Mouse (Mus musculus) spleen, adult 12 weeks (tissue): ENCODE results near the gene 4930524N10Rik.

Experiments used
- DNase-seq: peaks from one replicate; pipeline ENCODE4 v3.0.0; 2022; ENCODE audit warnings: low spot score

The 4930524N10Rik gene

GRCm38 (mm10) chrX:154343292-154343691 lies at the start of gene 4930524N10Rik:
TSS of gene 4930524N10Rik (minus strand) at chrX:154343392.
- no peak for DNase-seq

- DNase-seq: no peak
Observed at GRCm38 (mm10) chrX:154350042-154350441, 6.8 kb upstream of the 4930524N10Rik start.

GRCm38 (mm10) chrX:154349302-154350041 lies 6.3 kb upstream of the 4930524N10Rik start:
- no peak for DNase-seq

GRCm38 (mm10) chrX:154347933-154348332 lies 4.7 kb upstream of the 4930524N10Rik start:
- DNase-seq: no peak
